19 mouse cellular contexts compared by ENCODE assay signal in genomic region chr14:77840574-77840973, GRCm38 (mm10).
"Had no signal": no experiment of that assay in that cellular context is flagged by ENCODE, and none has a peak within 500 bp of the region (broad histone marks: within the 10 kb centered on the region; RNA-seq: fewer than 3 reads in every experiment).

No protein-coding gene starts in this region.

- H3K27ac ChIP-seq: embryonic facial prominence, embryonic 10.5 days; embryonic facial prominence, embryonic 12.5 days; embryonic facial prominence, embryonic 13.5 days; embryonic facial prominence, embryonic 15.5 days; forebrain, embryonic 10.5 days; forebrain, embryonic 12.5 days; forebrain, embryonic 13.5 days; forebrain, embryonic 15.5 days; gastrocnemius, adult 2 months; heart, adult 2 months; heart, embryonic 10.5 days had no signal

- H3K4me3 ChIP-seq: embryonic facial prominence, embryonic 10.5 days; embryonic facial prominence, embryonic 12.5 days; embryonic facial prominence, embryonic 13.5 days; embryonic facial prominence, embryonic 15.5 days; erythroblast, embryonic 14.5 days; forebrain, embryonic 10.5 days; forebrain, embryonic 12.5 days; forebrain, embryonic 13.5 days; forebrain, embryonic 15.5 days; gastrocnemius, adult 2 months; heart, adult 2 months; heart, embryonic 10.5 days had no signal

- DNase-seq: cerebellum, postnatal 36 days; embryo, embryonic 11 days; gastrocnemius, adult 2 months; gastrocnemius, postnatal 10 days; gastrocnemius, postnatal 14 days; gastrocnemius, postnatal 25 days; gastrocnemius, postnatal 36 days; heart, adult 18-20 months; heart, adult 2 months had no signal

- H3K4me1 ChIP-seq: embryonic facial prominence, embryonic 10.5 days; embryonic facial prominence, embryonic 12.5 days; embryonic facial prominence, embryonic 15.5 days; forebrain, embryonic 10.5 days; forebrain, embryonic 12.5 days; forebrain, embryonic 13.5 days had no signal
